Mouse (Mus musculus): ENCODE measurements around the gene Wscd2. TPM values are rescaled to one million over a fixed set of nuclear protein-coding genes. Genes with fewer than 3 reads are reported as not detected.

Gene Wscd2
- polyA plus RNA-seq, 1 experiment from 2014 or later: 9.1 TPM

GRCm38 (mm10) chr5:113469826-113470225, 20.3 kb upstream of the Wscd2 start:
- no peak for DNase-seq (ENCODE audit: low spot score, missing footprints)
- no peaks in the 10 kb centered on the region for H3K36me3 ChIP-seq (ENCODE audit: control insufficient read depth, insufficient read depth, low read length)
- WGBS: 88% methylated on average over 5 of the region's 5 CpGs
- no peak for ATAC-seq (ENCODE audit: low FRiP score)
- H3K4me1 ChIP-seq (ENCODE audit: control insufficient read depth, insufficient read depth, low read length): peaks cover 26% of the 10 kb centered on the region
- H3K4me3 ChIP-seq (ENCODE audit: low read depth, low read length): no peak overlapping the region
- H3K9me3 ChIP-seq (ENCODE audit: control insufficient read depth, low read length): no peaks in the 10 kb centered on the region
- no peak overlapping the region for H3K4me2 ChIP-seq
- no peak overlapping the region for H3K27ac ChIP-seq (ENCODE audit: low read depth, low read length)
- no peak overlapping the region for H3K9ac ChIP-seq (ENCODE audit: low read length)
- H3K27me3 ChIP-seq (ENCODE audit: control insufficient read depth, insufficient read depth, low read length): no peaks in the 10 kb centered on the region

GRCm38 (mm10) chr5:113471417-113471816, 18.7 kb upstream of the Wscd2 start:
- no peaks in the 10 kb centered on the region for H3K9me3 ChIP-seq (ENCODE audit: control insufficient read depth, low read length)
- H3K4me2 ChIP-seq: no peak overlapping the region
- no peaks in the 10 kb centered on the region for H3K27me3 ChIP-seq (ENCODE audit: control insufficient read depth, insufficient read depth, low read length)
- no peak overlapping the region for H3K9ac ChIP-seq (ENCODE audit: low read length)
- DNase-seq (ENCODE audit: low spot score, missing footprints) (peak; percentile 92), ATAC-seq (ENCODE audit: low FRiP score) (no peak)
- peaks cover 23% of the 10 kb centered on the region for H3K4me1 ChIP-seq (ENCODE audit: control insufficient read depth, insufficient read depth, low read length)
- 48% methylated on average over 4 of the region's 4 CpGs for WGBS
- no peaks in the 10 kb centered on the region for H3K36me3 ChIP-seq (ENCODE audit: control insufficient read depth, insufficient read depth, low read length)
- no peak overlapping the region for H3K27ac ChIP-seq (ENCODE audit: low read depth, low read length)
- H3K4me3 ChIP-seq (ENCODE audit: low read depth, low read length): no peak overlapping the region

GRCm38 (mm10) chr5:113472339-113472738, 17.8 kb upstream of the Wscd2 start:
- Histone ChIP-seq H3K9ac (ENCODE audit: low read length) (no peak overlapping the region), H3K4me3 (ENCODE audit: low read depth, low read length) (no peak overlapping the region), H3K4me2 (no peak overlapping the region), H3K4me1 (ENCODE audit: control insufficient read depth, insufficient read depth, low read length) (peaks cover 17% of the 10 kb centered on the region), H3K27me3 (ENCODE audit: control insufficient read depth, insufficient read depth, low read length) (no peaks in the 10 kb centered on the region), H3K36me3 (ENCODE audit: control insufficient read depth, insufficient read depth, low read length) (no peaks in the 10 kb centered on the region), H3K9me3 (ENCODE audit: control insufficient read depth, low read length) (no peaks in the 10 kb centered on the region), H3K27ac (ENCODE audit: low read depth, low read length) (no peak overlapping the region)
- 61% methylated on average over 7 of the region's 7 CpGs for WGBS
- DNase-seq (ENCODE audit: low spot score, missing footprints) (no peak), ATAC-seq (ENCODE audit: low FRiP score) (no peak)

GRCm38 (mm10) chr5:113476816-113477215, 13.3 kb upstream of the Wscd2 start:
- Histone ChIP-seq H3K4me3 (ENCODE audit: low read depth, low read length) (no peak overlapping the region), H3K9ac (ENCODE audit: low read length) (no peak overlapping the region), H3K27me3 (ENCODE audit: control insufficient read depth, insufficient read depth, low read length) (no peaks in the 10 kb centered on the region), H3K4me1 (ENCODE audit: control insufficient read depth, insufficient read depth, low read length) (peaks cover 7% of the 10 kb centered on the region; the same call in 1 of the 2 replicates), H3K36me3 (ENCODE audit: control insufficient read depth, insufficient read depth, low read length) (no peaks in the 10 kb centered on the region), H3K4me2 (no peak overlapping the region), H3K9me3 (ENCODE audit: control insufficient read depth, low read length) (no peaks in the 10 kb centered on the region), H3K27ac (ENCODE audit: low read depth, low read length) (no peak overlapping the region)
- no peak for ATAC-seq (ENCODE audit: low FRiP score)
- 29% methylated on average over 6 of the region's 6 CpGs for WGBS
- DNase-seq (ENCODE audit: low spot score, missing footprints): no peak

DNA sequence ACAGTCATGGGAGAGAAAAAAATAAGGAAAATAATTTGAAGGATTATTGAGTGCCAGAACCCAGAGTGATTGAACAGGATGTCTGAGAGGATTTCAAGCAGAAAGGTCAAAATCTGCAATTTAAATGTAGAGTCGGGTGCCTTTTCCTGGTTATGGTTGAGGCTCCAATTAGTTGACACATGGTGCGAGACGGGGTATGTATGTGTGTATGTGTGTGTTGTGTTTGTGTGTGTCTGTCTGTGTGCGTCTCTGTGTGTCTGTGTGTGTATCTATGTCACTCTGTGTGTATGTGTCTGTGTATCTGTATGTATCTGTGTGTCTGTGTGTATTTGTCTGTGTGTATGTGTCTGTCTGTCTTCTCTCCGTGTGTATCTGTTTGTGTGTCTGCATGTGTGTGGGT, 11.1 kb upstream of the Wscd2 start:
- ATAC-seq (ENCODE audit: low FRiP score): no peak
- DNase-seq (ENCODE audit: low spot score, missing footprints): no peak
- Histone ChIP-seq H3K9me3 (ENCODE audit: control insufficient read depth, low read length) (no peaks in the 10 kb centered on the region), H3K4me1 (ENCODE audit: control insufficient read depth, insufficient read depth, low read length) (peaks cover 7% of the 10 kb centered on the region; the same call in 1 of the 2 replicates), H3K27me3 (ENCODE audit: control insufficient read depth, insufficient read depth, low read length) (no peaks in the 10 kb centered on the region), H3K9ac (ENCODE audit: low read length) (no peak overlapping the region; the same call in 1 of the 2 replicates), H3K36me3 (ENCODE audit: control insufficient read depth, insufficient read depth, low read length) (no peaks in the 10 kb centered on the region), H3K4me2 (no peak overlapping the region), H3K27ac (ENCODE audit: low read depth, low read length) (peak overlapping the region; percentile 27; the same call in 1 of the 2 replicates), H3K4me3 (ENCODE audit: low read depth, low read length) (no peak overlapping the region)
- WGBS: 49% methylated on average over 5 of the region's 5 CpGs

DNA sequence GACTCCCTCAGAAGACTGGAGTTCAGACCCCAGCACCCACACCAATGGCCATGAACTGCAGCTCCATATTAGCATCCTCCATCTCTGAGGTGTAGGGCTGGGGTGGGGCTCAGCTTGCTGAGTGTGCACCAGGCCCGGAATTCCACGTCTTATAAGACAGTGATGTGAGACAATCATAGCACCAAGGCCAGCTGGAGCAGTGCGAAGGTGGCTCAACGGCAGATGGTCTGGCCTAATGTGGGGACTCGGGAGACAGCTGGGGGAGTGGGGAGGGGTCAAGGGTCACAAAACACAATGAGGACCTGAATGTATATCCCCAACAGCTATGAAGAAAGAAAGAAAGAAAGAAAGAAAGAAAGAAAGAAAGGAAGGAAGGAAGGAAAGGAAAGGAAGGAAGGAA, 9.7 kb upstream of the Wscd2 start:
- Histone ChIP-seq H3K27me3 (ENCODE audit: control insufficient read depth, insufficient read depth, low read length) (no peaks in the 10 kb centered on the region), H3K9ac (ENCODE audit: low read length) (no peak overlapping the region), H3K4me3 (ENCODE audit: low read depth, low read length) (no peak overlapping the region), H3K4me2 (no peak overlapping the region), H3K4me1 (ENCODE audit: control insufficient read depth, insufficient read depth, low read length) (peaks cover 7% of the 10 kb centered on the region; the same call in 1 of the 2 replicates), H3K27ac (ENCODE audit: low read depth, low read length) (peak overlapping the region; percentile 7; the same call in 1 of the 2 replicates), H3K9me3 (ENCODE audit: control insufficient read depth, low read length) (no peaks in the 10 kb centered on the region), H3K36me3 (ENCODE audit: control insufficient read depth, insufficient read depth, low read length) (no peaks in the 10 kb centered on the region)
- no peak for DNase-seq (ENCODE audit: low spot score, missing footprints)
- ATAC-seq (ENCODE audit: low FRiP score): 0 out of 2 replicates have a peak, but pooled peaks have one; percentile 55
- WGBS: 55% methylated on average over 5 of the region's 5 CpGs

DNA sequence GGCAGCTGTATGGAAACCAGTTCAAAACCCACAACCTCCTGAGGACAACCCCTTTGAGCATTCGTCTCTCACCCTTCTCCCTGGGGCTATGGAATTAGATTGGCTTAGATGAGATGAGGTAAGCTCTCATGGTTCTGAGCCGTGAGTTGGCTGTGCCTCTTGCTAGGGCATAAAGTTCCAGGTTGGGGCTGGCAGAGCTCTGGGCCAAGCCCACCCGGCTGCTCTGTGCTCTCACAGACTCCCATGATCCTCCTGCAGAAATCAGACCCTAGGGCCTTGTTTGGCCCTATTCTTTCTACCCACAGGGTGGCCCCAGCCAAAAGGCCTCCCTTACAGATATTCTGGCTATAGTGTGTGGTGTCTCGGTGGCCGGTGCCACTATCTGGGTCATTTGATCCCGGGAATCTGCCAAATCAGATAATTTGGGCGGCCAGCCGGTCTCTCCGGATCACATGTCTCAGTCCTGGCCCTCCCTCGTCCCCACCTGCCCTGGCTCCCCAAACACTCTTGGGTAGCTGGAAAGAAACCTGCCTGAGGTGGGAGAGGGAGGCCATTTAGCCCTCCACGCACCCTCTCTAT, 4.5 kb upstream of the Wscd2 start:
- WGBS: 79% methylated on average over 11 of the region's 11 CpGs
- Histone ChIP-seq H3K27me3 (ENCODE audit: control insufficient read depth, insufficient read depth, low read length) (no peaks in the 10 kb centered on the region; the same call in 1 of the 2 replicates), H3K36me3 (ENCODE audit: control insufficient read depth, insufficient read depth, low read length) (no peaks in the 10 kb centered on the region), H3K4me3 (ENCODE audit: low read depth, low read length) (no peak overlapping the region), H3K27ac (ENCODE audit: low read depth, low read length) (no peak overlapping the region), H3K9ac (ENCODE audit: low read length) (no peak overlapping the region), H3K9me3 (ENCODE audit: control insufficient read depth, low read length) (no peaks in the 10 kb centered on the region), H3K4me2 (no peak overlapping the region), H3K4me1 (ENCODE audit: control insufficient read depth, insufficient read depth, low read length) (no peaks in the 10 kb centered on the region)
- ATAC-seq (ENCODE audit: low FRiP score): no peak
- no peak for DNase-seq (ENCODE audit: low spot score, missing footprints)

GRCm38 (mm10) chr5:113487879-113488278, 2.3 kb upstream of the Wscd2 start:
- DNase-seq (ENCODE audit: low spot score, missing footprints): no peak
- Histone ChIP-seq H3K27me3 (ENCODE audit: control insufficient read depth, insufficient read depth, low read length) (peaks cover 4% of the 10 kb centered on the region; the same call in 1 of the 2 replicates), H3K27ac (ENCODE audit: low read depth, low read length) (no peak overlapping the region), H3K4me1 (ENCODE audit: control insufficient read depth, insufficient read depth, low read length) (peaks cover 13% of the 10 kb centered on the region), H3K9ac (ENCODE audit: low read length) (no peak overlapping the region), H3K4me3 (ENCODE audit: low read depth, low read length) (no peak overlapping the region), H3K9me3 (ENCODE audit: control insufficient read depth, low read length) (no peaks in the 10 kb centered on the region), H3K4me2 (no peak overlapping the region), H3K36me3 (ENCODE audit: control insufficient read depth, insufficient read depth, low read length) (no peaks in the 10 kb centered on the region)
- ATAC-seq (ENCODE audit: low FRiP score): no peak
- WGBS: 82% methylated on average over 8 of the region's 8 CpGs

DNA sequence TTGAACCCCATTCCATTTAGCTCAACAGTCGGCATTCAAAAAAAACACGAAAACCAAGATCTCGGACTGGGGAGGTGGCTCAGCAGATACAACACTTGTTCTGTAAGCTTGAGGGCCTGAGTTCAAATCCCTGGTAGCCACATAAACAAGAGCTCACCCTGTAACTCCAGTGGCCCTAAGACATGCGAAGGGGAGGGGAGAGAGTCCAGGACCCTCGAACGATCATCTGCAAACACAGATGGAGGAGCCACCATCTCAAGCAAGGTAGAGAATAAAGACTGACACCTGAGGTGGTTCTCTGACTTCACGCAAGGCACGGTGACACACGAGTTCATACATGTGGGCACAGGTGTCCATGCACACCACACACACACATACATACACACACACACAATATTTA, 516 bp upstream of the Wscd2 start:
- 91% methylated on average over 9 of the region's 9 CpGs for WGBS
- H3K27ac ChIP-seq (ENCODE audit: low read depth, low read length): no peak overlapping the region
- no peak overlapping the region for H3K9ac ChIP-seq (ENCODE audit: low read length)
- DNase-seq (ENCODE audit: low spot score, missing footprints): no peak
- no peak for ATAC-seq (ENCODE audit: low FRiP score)
- H3K4me3 ChIP-seq (ENCODE audit: low read depth, low read length): no peak overlapping the region
- peaks cover 19% of the 10 kb centered on the region for H3K4me1 ChIP-seq (ENCODE audit: control insufficient read depth, insufficient read depth, low read length)
- peaks cover 4% of the 10 kb centered on the region; the same call in 1 of the 2 replicates for H3K27me3 ChIP-seq (ENCODE audit: control insufficient read depth, insufficient read depth, low read length)
- H3K36me3 ChIP-seq (ENCODE audit: control insufficient read depth, insufficient read depth, low read length): no peaks in the 10 kb centered on the region
- H3K9me3 ChIP-seq (ENCODE audit: control insufficient read depth, low read length): no peaks in the 10 kb centered on the region
- H3K4me2 ChIP-seq: no peak overlapping the region

Measured in midbrain, embryonic 11.5 days (tissue).